Mouse (Mus musculus): ENCODE data around the gene Bard1. TPM values are rescaled to one million over a fixed set of nuclear protein-coding genes. Genes with fewer than 3 reads are reported as not detected.

Gene Bard1
- polyA plus RNA-seq, 1 experiment from 2014 or later: 0.74 TPM

DNA sequence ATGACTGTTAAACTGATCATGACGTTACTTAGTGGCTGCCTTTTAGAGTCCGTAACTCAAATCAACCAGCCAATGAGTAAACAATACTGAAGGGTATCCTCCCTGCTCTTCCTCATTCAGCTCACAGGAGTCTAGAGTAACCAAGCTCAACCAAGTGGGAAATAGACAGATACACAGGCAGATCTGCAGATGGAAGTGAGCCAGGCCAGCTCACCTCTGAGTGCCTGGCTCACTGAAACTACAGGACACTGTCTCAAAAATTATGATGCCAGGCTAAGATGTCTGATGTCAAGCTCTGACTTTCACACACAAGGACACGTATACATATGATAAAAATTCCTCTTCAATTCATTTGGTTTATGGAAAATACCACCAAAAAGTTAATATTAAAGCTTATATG lies 59.0 kb downstream of the Bard1 start:
- no peak overlapping the region for H3K9ac ChIP-seq (ENCODE audit: low read length)
- H3K27me3 ChIP-seq (ENCODE audit: control insufficient read depth, insufficient read depth, low read length): no peaks in the 10 kb centered on the region
- H3K27ac ChIP-seq (replicated peaks): no peak overlapping the region
- TF ChIP-seq EP300 (optimal IDR thresholded peaks at IDR 0.05): no peak
- TF ChIP-seq CTCF (IDR thresholded peaks at IDR 0.05; ENCODE audit: low read depth): no peak
- H3K4me3 ChIP-seq (ENCODE audit: low read depth, low read length): no peak overlapping the region
- H3K4me2 ChIP-seq (replicated peaks; ENCODE audit: low read depth): no peak overlapping the region
- no peaks in the 10 kb centered on the region for H3K9me3 ChIP-seq (ENCODE audit: control insufficient read depth, low read length)
- ATAC-seq (ENCODE audit: low FRiP score, low TSS enrichment) (no peak), DNase-seq (ENCODE audit: low spot score) (no peak)
- 81% methylated on average over 3 of the region's 3 CpGs for WGBS
- H3K4me1 ChIP-seq (replicated peaks; ENCODE audit: control insufficient read depth, insufficient read depth): no peaks in the 10 kb centered on the region
- H3K36me3 ChIP-seq (ENCODE audit: control insufficient read depth, insufficient read depth, low read length): no peaks in the 10 kb centered on the region

DNA sequence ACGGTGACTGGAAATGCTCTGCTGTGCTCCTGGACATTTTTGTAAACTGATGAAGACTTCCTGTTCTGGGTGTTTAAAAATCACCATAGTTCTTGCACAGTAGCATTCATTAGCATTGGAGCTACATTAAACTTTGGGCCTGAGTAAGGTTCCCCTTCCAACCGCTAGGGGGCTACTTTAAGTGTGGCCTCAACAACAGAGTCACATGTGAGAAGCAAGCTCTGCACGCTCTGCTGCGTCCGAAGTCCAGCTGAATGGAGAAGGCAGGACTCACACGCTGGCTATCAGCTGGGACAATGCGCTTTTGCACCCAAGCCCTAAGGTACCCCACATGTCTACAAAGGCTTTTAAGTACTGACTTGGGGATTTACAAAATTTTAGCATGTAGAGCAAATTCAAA lies 65.9 kb downstream of the Bard1 start:
- ATAC-seq (ENCODE audit: low FRiP score, low TSS enrichment) (peak; percentile 59), DNase-seq (ENCODE audit: low spot score) (peak; percentile 21)
- TF ChIP-seq EP300 (optimal IDR thresholded peaks at IDR 0.05) (no peak), CTCF (IDR thresholded peaks at IDR 0.05; ENCODE audit: low read depth) (peak; percentile 75)
- 65% methylated on average over 7 of the region's 7 CpGs for WGBS
- Histone ChIP-seq H3K4me2 (replicated peaks; ENCODE audit: low read depth) (no peak overlapping the region), H3K27me3 (ENCODE audit: control insufficient read depth, insufficient read depth, low read length) (no peaks in the 10 kb centered on the region), H3K27ac (replicated peaks) (no peak overlapping the region), H3K4me3 (ENCODE audit: low read depth, low read length) (no peak overlapping the region), H3K9ac (ENCODE audit: low read length) (no peak overlapping the region), H3K36me3 (ENCODE audit: control insufficient read depth, insufficient read depth, low read length) (no peaks in the 10 kb centered on the region), H3K4me1 (replicated peaks; ENCODE audit: control insufficient read depth, insufficient read depth) (no peaks in the 10 kb centered on the region), H3K9me3 (ENCODE audit: control insufficient read depth, low read length) (no peaks in the 10 kb centered on the region)

GRCm38 (mm10) chr1:71035565-71035964 lies 67.4 kb downstream of the Bard1 start:
- ATAC-seq (ENCODE audit: low FRiP score, low TSS enrichment): no peak
- Histone ChIP-seq H3K27me3 (ENCODE audit: control insufficient read depth, insufficient read depth, low read length) (no peaks in the 10 kb centered on the region), H3K36me3 (ENCODE audit: control insufficient read depth, insufficient read depth, low read length) (no peaks in the 10 kb centered on the region), H3K4me1 (replicated peaks; ENCODE audit: control insufficient read depth, insufficient read depth) (no peaks in the 10 kb centered on the region), H3K4me3 (ENCODE audit: low read depth, low read length) (no peak overlapping the region), H3K9ac (ENCODE audit: low read length) (no peak overlapping the region), H3K27ac (replicated peaks) (no peak overlapping the region), H3K4me2 (replicated peaks; ENCODE audit: low read depth) (no peak overlapping the region), H3K9me3 (ENCODE audit: control insufficient read depth, low read length) (no peaks in the 10 kb centered on the region)
- TF ChIP-seq CTCF (IDR thresholded peaks at IDR 0.05; ENCODE audit: low read depth) (no peak), EP300 (optimal IDR thresholded peaks at IDR 0.05) (no peak)
- no peak for DNase-seq (ENCODE audit: low spot score)
- WGBS: 45% methylated on average over 1 of the region's 1 CpGs

DNA sequence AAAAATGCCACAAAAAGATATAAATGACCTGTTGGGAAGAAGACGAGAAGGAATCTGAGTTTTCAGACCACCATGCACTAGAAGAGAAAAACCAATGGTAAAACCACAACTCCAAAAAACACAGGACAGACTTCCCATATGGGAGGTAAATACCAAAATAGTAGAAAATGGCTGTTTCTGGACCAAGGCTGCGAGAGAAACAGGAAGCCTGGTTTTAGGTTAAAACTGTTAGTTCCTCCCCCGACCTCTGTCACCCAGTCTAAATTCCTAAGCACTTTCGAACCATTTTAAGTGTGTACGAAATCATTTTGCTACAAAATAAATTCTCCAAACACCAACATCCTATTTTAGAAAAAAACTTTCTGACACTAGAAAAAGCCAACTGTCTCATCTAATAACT lies 80.2 kb downstream of the Bard1 start:
- H3K4me3 ChIP-seq (ENCODE audit: low read depth, low read length): no peak overlapping the region

GRCm38 (mm10) chr1:71014345-71014744 lies 88.6 kb downstream of the Bard1 start:
- Histone ChIP-seq H3K4me2 (replicated peaks; ENCODE audit: low read depth) (no peak overlapping the region), H3K9ac (ENCODE audit: low read length) (no peak overlapping the region), H3K4me3 (ENCODE audit: low read depth, low read length) (no peak overlapping the region), H3K36me3 (ENCODE audit: control insufficient read depth, insufficient read depth, low read length) (no peaks in the 10 kb centered on the region), H3K4me1 (replicated peaks; ENCODE audit: control insufficient read depth, insufficient read depth) (no peaks in the 10 kb centered on the region), H3K9me3 (ENCODE audit: control insufficient read depth, low read length) (no peaks in the 10 kb centered on the region), H3K27me3 (ENCODE audit: control insufficient read depth, insufficient read depth, low read length) (no peaks in the 10 kb centered on the region), H3K27ac (replicated peaks) (no peak overlapping the region)
- DNase-seq (ENCODE audit: low spot score): no peak
- TF ChIP-seq CTCF (IDR thresholded peaks at IDR 0.05; ENCODE audit: low read depth) (no peak), EP300 (optimal IDR thresholded peaks at IDR 0.05) (no peak)
- ATAC-seq (ENCODE audit: low FRiP score, low TSS enrichment): no peak

More for the DNA sequence above, 80.2 kb downstream of the Bard1 start:
- DNase-seq (ENCODE audit: low spot score): no peak
- no peaks in the 10 kb centered on the region for H3K36me3 ChIP-seq (ENCODE audit: control insufficient read depth, insufficient read depth, low read length)
- WGBS: 77% methylated on average over 5 of the region's 5 CpGs
- no peak for ATAC-seq (ENCODE audit: low FRiP score, low TSS enrichment)
- no peaks in the 10 kb centered on the region for H3K9me3 ChIP-seq (ENCODE audit: control insufficient read depth, low read length)
- H3K4me2 ChIP-seq (replicated peaks; ENCODE audit: low read depth): no peak overlapping the region
- H3K27ac ChIP-seq (replicated peaks): no peak overlapping the region
- no peaks in the 10 kb centered on the region for H3K27me3 ChIP-seq (ENCODE audit: control insufficient read depth, insufficient read depth, low read length)
- H3K4me1 ChIP-seq (replicated peaks; ENCODE audit: control insufficient read depth, insufficient read depth): no peaks in the 10 kb centered on the region
- TF ChIP-seq CTCF (IDR thresholded peaks at IDR 0.05; ENCODE audit: low read depth) (no peak), EP300 (optimal IDR thresholded peaks at IDR 0.05) (no peak)
- H3K9ac ChIP-seq (ENCODE audit: low read length): no peak overlapping the region

GRCm38 (mm10) chr1:71005998-71006397 lies 96.9 kb downstream of the Bard1 start:
- Histone ChIP-seq H3K9me3 (ENCODE audit: control insufficient read depth, low read length) (no peaks in the 10 kb centered on the region), H3K36me3 (ENCODE audit: control insufficient read depth, insufficient read depth, low read length) (no peaks in the 10 kb centered on the region), H3K4me3 (ENCODE audit: low read depth, low read length) (no peak overlapping the region), H3K4me1 (replicated peaks; ENCODE audit: control insufficient read depth, insufficient read depth) (no peaks in the 10 kb centered on the region), H3K27ac (replicated peaks) (no peak overlapping the region), H3K9ac (ENCODE audit: low read length) (no peak overlapping the region), H3K4me2 (replicated peaks; ENCODE audit: low read depth) (no peak overlapping the region), H3K27me3 (ENCODE audit: control insufficient read depth, insufficient read depth, low read length) (no peaks in the 10 kb centered on the region)
- TF ChIP-seq EP300 (optimal IDR thresholded peaks at IDR 0.05) (no peak), CTCF (IDR thresholded peaks at IDR 0.05; ENCODE audit: low read depth) (no peak)
- DNase-seq (ENCODE audit: low spot score): no peak
- WGBS: 86% methylated on average over 6 of the region's 6 CpGs
- ATAC-seq (ENCODE audit: low FRiP score, low TSS enrichment): no peak

All from stomach, postnatal 0 days (tissue).